Mouse (Mus musculus) spleen, postnatal 4 days (tissue): ENCODE results near the gene Gfy.

ENCODE experiments used
- DNase-seq, 2 experiments: peaks; one replicate each; pipeline ENCODE4 v3.0.0; 2022; ENCODE audit warnings: low spot score in 2 of 2

The Gfy gene

GRCm38 (mm10) chr7:45179469-45179868 lies at the start of gene Gfy:
Gfy (minus strand) TSS chr7:45179569.
- no peak for DNase-seq

GRCm38 (mm10) chr7:45229046-45229445 lies 49.7 kb upstream of the Gfy start:
- DNase-seq: no peak

- DNase-seq: peak in 1 of 2 experiments; percentile 59
Measured at GRCm38 (mm10) chr7:45228548-45228947, 49.2 kb upstream of the Gfy start.

GRCm38 (mm10) chr7:45226421-45226820 lies 47.1 kb upstream of the Gfy start:
- no peak for DNase-seq

GRCm38 (mm10) chr7:45224826-45225225 lies 45.5 kb upstream of the Gfy start:
- DNase-seq: no peak

GRCm38 (mm10) chr7:45221680-45222079 lies 42.3 kb upstream of the Gfy start:
- no peak for DNase-seq

- DNase-seq: no peak
Measured at GRCm38 (mm10) chr7:45216442-45217183, 37.2 kb upstream of the Gfy start.

GRCm38 (mm10) chr7:45215673-45216441 lies 36.5 kb upstream of the Gfy start, which contains the start of gene Tead2:
Tead2 (plus strand) TSS chr7:45215753.
- no peak for DNase-seq

GRCm38 (mm10) chr7:45213708-45214107 lies 34.3 kb upstream of the Gfy start:
- DNase-seq: no peak

GRCm38 (mm10) chr7:45212356-45212755 lies 33.0 kb upstream of the Gfy start:
- no peak for DNase-seq

GRCm38 (mm10) chr7:45211851-45212251 lies 32.5 kb upstream of the Gfy start, which contains the start of gene Dkkl1:
Dkkl1 (minus strand) TSS chr7:45212147.
- no peak for DNase-seq

- DNase-seq: no peak
Measured at GRCm38 (mm10) chr7:45211070-45211469, 31.7 kb upstream of the Gfy start.

GRCm38 (mm10) chr7:45208260-45208659 lies 28.9 kb upstream of the Gfy start:
- no peak for DNase-seq

GRCm38 (mm10) chr7:45204380-45205143 lies 25.2 kb upstream of the Gfy start, which contains the start of gene Ccdc155:
Ccdc155 (minus strand) TSS chr7:45204892.
- peak; percentile 82 to 89 for DNase-seq

GRCm38 (mm10) chr7:45202654-45203053 lies 23.3 kb upstream of the Gfy start:
- no peak for DNase-seq

- no peak for DNase-seq
Measured at GRCm38 (mm10) chr7:45198961-45199360, 19.6 kb upstream of the Gfy start.

- DNase-seq: peak in 1 of 2 experiments; percentile 48
Measured at GRCm38 (mm10) chr7:45198435-45198834, 19.1 kb upstream of the Gfy start.

- no peak for DNase-seq
Measured at GRCm38 (mm10) chr7:45196994-45197393, 17.6 kb upstream of the Gfy start.

- no peak for DNase-seq
Measured at GRCm38 (mm10) chr7:45196176-45196535, 16.8 kb upstream of the Gfy start.

- DNase-seq: no peak
Measured at GRCm38 (mm10) chr7:45195341-45196175, 16.2 kb upstream of the Gfy start.
